Comparison of ENCODE assay signal across 8 mouse cellular contexts in the genomic region with DNA sequence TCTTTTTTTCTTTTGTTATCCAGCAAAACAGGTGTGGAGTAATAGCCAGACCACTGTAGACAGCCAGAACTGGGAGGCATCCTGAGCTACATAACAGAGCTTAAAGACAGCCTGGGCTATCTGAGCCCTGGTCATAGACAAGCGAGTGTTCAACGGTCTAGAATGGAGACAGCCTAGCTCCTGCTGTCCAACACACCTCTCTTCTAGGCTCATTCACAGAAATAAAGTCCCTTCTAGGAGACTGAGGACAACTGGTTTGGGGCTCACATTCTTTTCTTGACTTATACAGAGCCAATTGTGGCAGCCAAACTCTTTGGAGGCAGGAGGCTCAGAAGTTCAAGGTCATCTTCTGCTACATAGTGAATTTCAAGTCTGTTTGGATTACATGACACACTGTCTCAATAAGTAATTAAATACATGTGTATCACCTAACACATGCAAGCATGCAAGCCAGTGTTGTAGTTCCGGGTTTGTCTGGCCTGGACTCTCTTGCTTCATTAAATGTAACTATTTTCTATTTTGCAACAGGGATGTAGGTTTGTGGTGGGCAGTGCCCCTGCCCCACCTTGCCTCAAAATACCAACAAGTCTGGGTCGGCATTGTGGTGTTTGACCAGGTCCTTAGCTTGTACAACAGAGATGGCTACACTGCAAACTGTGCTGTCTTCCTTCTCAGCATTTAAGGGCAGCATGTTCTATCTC. TPM values are rescaled to one million over a fixed set of nuclear protein-coding genes. Genes with fewer than 3 reads are reported as not detected.
DNase-seq lines count a peak whose midpoint lies in the region; ATAC-seq and TF ChIP-seq lines count a peak whose summit lies in the region.

No protein-coding gene starts in this region.

- no peak for TF ChIP-seq CTCF in spleen, adult 2 months (IDR thresholded peaks at IDR 0.05; ENCODE audit: extremely low read depth, insufficient read depth, insufficient read length, insufficient replicate concordance)
- no peak for TF ChIP-seq CTCF in stomach, postnatal 0 days (IDR thresholded peaks at IDR 0.05; ENCODE audit: low read depth)

- WGBS in spleen, adult 2 months, result 54% methylated on average over 4 of the region's 4 CpGs
- 74% methylated on average over 4 of the region's 4 CpGs for WGBS in forebrain, embryonic 11.5 days
- 36% methylated on average over 4 of the region's 4 CpGs for WGBS in liver, embryonic 13.5 days (ENCODE audit: insufficient replicate concordance)
- WGBS in stomach, postnatal 0 days, result 58% methylated on average over 4 of the region's 4 CpGs

- no peak for ATAC-seq in forebrain, embryonic 11.5 days (replicated peaks; ENCODE audit: low FRiP score)
- no peak for ATAC-seq in liver, embryonic 13.5 days (ENCODE audit: low read depth)
- ATAC-seq in stomach, postnatal 0 days (ENCODE audit: low FRiP score, low TSS enrichment), result no peak
- ATAC-seq in cerebellum, adult (ENCODE audit: insufficient number of reproducible peaks, low FRiP score, low TSS enrichment), result no peak

- H3K36me3 ChIP-seq in spleen, adult 2 months (ENCODE audit: control insufficient read depth, insufficient read depth, low read length), result no peaks in the 10 kb centered on the region
- no peaks in the 10 kb centered on the region for H3K36me3 ChIP-seq in forebrain, embryonic 11.5 days (ENCODE audit: control insufficient read depth, insufficient read depth, low read length)
- H3K36me3 ChIP-seq in liver, embryonic 13.5 days, result no peaks in the 10 kb centered on the region
- no peaks in the 10 kb centered on the region for H3K36me3 ChIP-seq in stomach, postnatal 0 days (ENCODE audit: control insufficient read depth, insufficient read depth, low read length)

- no peak for TF ChIP-seq EP300 in stomach, postnatal 0 days (optimal IDR thresholded peaks at IDR 0.05)

- H3K9me3 ChIP-seq in forebrain, embryonic 11.5 days (ENCODE audit: control insufficient read depth, low read length), result no peaks in the 10 kb centered on the region
- no peaks in the 10 kb centered on the region for H3K9me3 ChIP-seq in liver, embryonic 13.5 days (replicated peaks)
- no peaks in the 10 kb centered on the region for H3K9me3 ChIP-seq in stomach, postnatal 0 days (ENCODE audit: control insufficient read depth, low read length)

- TF ChIP-seq POLR2A in spleen, adult 2 months (IDR thresholded peaks at IDR 0.05; ENCODE audit: low read depth, low read length), result no peak

- DNase-seq in spleen, adult 2 months (ENCODE audit: low read depth in 1 of 2, low spot score in 2 of 2), result no peak
- no peak for DNase-seq in spleen, postnatal 10 days (ENCODE audit: low spot score in 2 of 2)
- no peak for DNase-seq in forebrain, embryonic 11.5 days (ENCODE audit: low spot score)
- DNase-seq in liver, embryonic 13.5 days, result no peak
- no peak for DNase-seq in stomach, postnatal 0 days (ENCODE audit: low spot score)
- no peak for DNase-seq in gastrocnemius, postnatal 36 days
- DNase-seq in right cerebral cortex, adult 2 months (ENCODE audit: low spot score in 2 of 2), result no peak

- H3K4me3 ChIP-seq in spleen, adult 2 months (ENCODE audit: extremely low read depth, insufficient read depth, insufficient read length), result peak overlapping the region; percentile 92; the same call in 1 of the 2 replicates
- H3K4me3 ChIP-seq in forebrain, embryonic 11.5 days (ENCODE audit: low read depth, low read length), result peak overlapping the region; percentile 42; the same call in 1 of the 2 replicates
- peak overlapping the region; percentile 61 for H3K4me3 ChIP-seq in liver, embryonic 13.5 days (replicated peaks)
- H3K4me3 ChIP-seq in stomach, postnatal 0 days (ENCODE audit: low read depth, low read length), result peak overlapping the region; percentile 29

- H3K9ac ChIP-seq in forebrain, embryonic 11.5 days (ENCODE audit: low read length), result peak overlapping the region; percentile 66
- peak overlapping the region; percentile 65 for H3K9ac ChIP-seq in liver, embryonic 13.5 days
- peak overlapping the region; percentile 38; the same call in 1 of the 2 replicates for H3K9ac ChIP-seq in stomach, postnatal 0 days (ENCODE audit: low read length)

- intact Hi-C loops in gastrocnemius, postnatal 36 days (cut with DNase I), result no loop called here

- peaks cover 11% of the 10 kb centered on the region; the same call in 1 of the 2 replicates for H3K4me1 ChIP-seq in spleen, adult 2 months (ENCODE audit: control insufficient read depth, insufficient read depth, insufficient read length)
- no peaks in the 10 kb centered on the region; the same call in 1 of the 2 replicates for H3K4me1 ChIP-seq in forebrain, embryonic 11.5 days (replicated peaks; ENCODE audit: control insufficient read depth, insufficient read depth, low read length)
- peaks cover 25% of the 10 kb centered on the region for H3K4me1 ChIP-seq in liver, embryonic 13.5 days (replicated peaks)
- H3K4me1 ChIP-seq in stomach, postnatal 0 days (replicated peaks; ENCODE audit: control insufficient read depth, insufficient read depth), result no peaks in the 10 kb centered on the region

- no peaks in the 10 kb centered on the region for H3K27me3 ChIP-seq in spleen, adult 2 months (ENCODE audit: control insufficient read depth, insufficient read depth, low read length)
- no peaks in the 10 kb centered on the region for H3K27me3 ChIP-seq in forebrain, embryonic 11.5 days (ENCODE audit: control insufficient read depth, insufficient read depth, low read length)
- H3K27me3 ChIP-seq in liver, embryonic 13.5 days, result no peaks in the 10 kb centered on the region
- no peaks in the 10 kb centered on the region for H3K27me3 ChIP-seq in stomach, postnatal 0 days (ENCODE audit: control insufficient read depth, insufficient read depth, low read length)

- peak overlapping the region; percentile 56 for H3K27ac ChIP-seq in spleen, adult 2 months (ENCODE audit: insufficient read depth, low read length)
- no peak overlapping the region for H3K27ac ChIP-seq in forebrain, embryonic 11.5 days (ENCODE audit: low read depth, low read length)
- peak overlapping the region; percentile 40 for H3K27ac ChIP-seq in liver, embryonic 13.5 days
- H3K27ac ChIP-seq in stomach, postnatal 0 days (replicated peaks), result peak overlapping the region; percentile 49; the same call in 1 of the 2 replicates

- H3K4me2 ChIP-seq in forebrain, embryonic 11.5 days (ENCODE audit: low read depth, low read length, severe bottlenecking), result peak overlapping the region; percentile 66; the same call in 1 of the 2 replicates
- peak overlapping the region; percentile 75 for H3K4me2 ChIP-seq in liver, embryonic 13.5 days
- H3K4me2 ChIP-seq in stomach, postnatal 0 days (replicated peaks; ENCODE audit: low read depth), result peak overlapping the region; percentile 53

RNA-seq across cellular contexts. Expression of a gene that starts 37.4 kb away (rescaled TPM):
- 20.6 and 22.3 TPM in 2 replicates for polyA plus RNA-seq in spleen, adult 2 months (2012; rRNA removed)
- 3.8 and 3.9 TPM in 2 replicates for polyA plus RNA-seq in forebrain, embryonic 11.5 days (2014; fragmentation: Nextera tagmentation; extraction: Ambion mirVana)
- polyA plus RNA-seq in liver, embryonic 13.5 days (2015; fragmentation: Nextera tagmentation; extraction: Ambion mirVana), result 3.6 and 3.7 TPM in 2 replicates
- 1.5 and 1.7 TPM in 2 replicates for polyA plus RNA-seq in stomach, postnatal 0 days (2015; fragmentation: Nextera tagmentation; extraction: Ambion mirVana)
- 1 to 10 TPM; 4.3 to 5.7 TPM for total RNA-seq in gastrocnemius, postnatal 36 days (2021)

Comparison
In these comparisons a context has a peak if more than half of its experiments do, and no peak if none do; other contexts are left out.
1. H3K4me3 ChIP-seq: peak in every context shown above with its lines; median percentile 92 in spleen, adult 2 months; 61 in liver, embryonic 13.5 days; 42 in forebrain, embryonic 11.5 days; 29 in stomach, postnatal 0 days.